Mouse (Mus musculus): ENCODE measurements at regions not wholly inside any gene's neighbourhood (a gene's known extent, or its start where the extent isn't known, plus 50 kb on each side); places are given as distances from the start of the nearest gene placed in this dataset.

DNA sequence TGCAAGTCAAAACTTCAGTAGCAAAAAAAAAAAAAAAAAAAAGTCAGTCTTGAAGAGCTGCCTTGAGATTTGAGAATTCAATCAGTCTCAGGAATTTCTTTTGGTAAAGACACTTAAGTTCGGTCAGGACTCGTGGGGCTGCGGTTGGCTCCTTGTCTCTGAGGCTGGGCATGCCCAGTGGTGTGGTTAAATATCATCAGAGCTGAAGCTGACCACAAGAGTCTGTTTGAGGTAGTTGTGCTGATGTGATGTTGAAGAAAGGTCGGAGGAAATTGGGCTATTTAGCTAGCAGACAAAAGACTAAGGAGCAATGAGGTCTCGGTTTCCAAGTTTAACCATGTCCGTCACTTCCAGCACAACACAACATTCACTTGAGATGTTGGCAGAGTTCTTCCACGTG lies 240.4 kb downstream of the En1 start:
- DNase-seq (ENCODE audit: low spot score) (no peak), ATAC-seq (ENCODE audit: extremely low read depth, insufficient number of reproducible peaks, low FRiP score, poor library complexity, severe bottlenecking) (no peak)
- H3K27me3 ChIP-seq (ENCODE audit: insufficient read depth, low read length): no peaks in the 10 kb centered on the region
- H3K4me3 ChIP-seq (ENCODE audit: low read depth, low read length): no peak overlapping the region
- H3K36me3 ChIP-seq (replicated peaks): no peaks in the 10 kb centered on the region
- peaks cover 67% of the 10 kb centered on the region for H3K9me3 ChIP-seq (replicated peaks)
- H3K4me1 ChIP-seq (ENCODE audit: insufficient read depth, low read depth, low read length): no peaks in the 10 kb centered on the region
- TF ChIP-seq TAL1 (conservative IDR thresholded peaks at IDR 0.05; ENCODE audit: low read depth, low read length) (no peak), GATA1 (IDR thresholded peaks at IDR 0.05; ENCODE audit: borderline replicate concordance, low read length) (no peak), CTCF (IDR thresholded peaks at IDR 0.05; ENCODE audit: low read depth, low read length) (no peak), POLR2AphosphoS5 (IDR thresholded peaks at IDR 0.05; ENCODE audit: insufficient replicate concordance, low read depth, low read length) (no peak), GATA2 (IDR thresholded peaks at IDR 0.05; ENCODE audit: borderline replicate concordance, low read depth, low read length) (no peak)

DNA sequence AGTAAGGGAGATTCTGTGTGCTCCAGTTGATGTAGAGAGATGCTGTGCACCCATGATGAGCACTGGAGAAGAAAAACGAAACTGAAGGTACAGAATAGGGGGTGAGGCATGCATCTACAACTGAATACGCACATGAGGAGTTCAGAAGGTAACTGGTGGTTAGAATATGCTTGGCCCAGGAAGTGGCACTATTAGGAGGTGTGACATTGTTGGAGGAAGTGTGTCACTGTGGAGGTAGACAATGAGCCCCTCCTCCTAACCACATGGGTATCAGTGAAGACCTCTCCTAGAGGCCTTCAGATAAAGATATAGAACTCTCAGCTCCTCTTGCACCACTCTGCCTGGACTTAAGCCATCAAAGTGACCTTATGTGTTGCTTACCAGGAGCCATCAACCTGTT lies 243.9 kb downstream of the En1 start:
- Histone ChIP-seq H3K27me3 (ENCODE audit: insufficient read depth, low read length) (no peaks in the 10 kb centered on the region), H3K9me3 (replicated peaks) (peaks cover 73% of the 10 kb centered on the region), H3K4me3 (ENCODE audit: low read depth, low read length) (no peak overlapping the region), H3K4me1 (ENCODE audit: insufficient read depth, low read depth, low read length) (no peaks in the 10 kb centered on the region), H3K36me3 (replicated peaks) (no peaks in the 10 kb centered on the region)
- TF ChIP-seq GATA1 (IDR thresholded peaks at IDR 0.05; ENCODE audit: borderline replicate concordance, low read length) (no peak), CTCF (IDR thresholded peaks at IDR 0.05; ENCODE audit: low read depth, low read length) (no peak), POLR2AphosphoS5 (IDR thresholded peaks at IDR 0.05; ENCODE audit: insufficient replicate concordance, low read depth, low read length) (no peak), GATA2 (IDR thresholded peaks at IDR 0.05; ENCODE audit: borderline replicate concordance, low read depth, low read length) (no peak), TAL1 (conservative IDR thresholded peaks at IDR 0.05; ENCODE audit: low read depth, low read length) (no peak)
- no peak for DNase-seq (ENCODE audit: low spot score)
- ATAC-seq (ENCODE audit: extremely low read depth, insufficient number of reproducible peaks, low FRiP score, poor library complexity, severe bottlenecking): no peak

DNA sequence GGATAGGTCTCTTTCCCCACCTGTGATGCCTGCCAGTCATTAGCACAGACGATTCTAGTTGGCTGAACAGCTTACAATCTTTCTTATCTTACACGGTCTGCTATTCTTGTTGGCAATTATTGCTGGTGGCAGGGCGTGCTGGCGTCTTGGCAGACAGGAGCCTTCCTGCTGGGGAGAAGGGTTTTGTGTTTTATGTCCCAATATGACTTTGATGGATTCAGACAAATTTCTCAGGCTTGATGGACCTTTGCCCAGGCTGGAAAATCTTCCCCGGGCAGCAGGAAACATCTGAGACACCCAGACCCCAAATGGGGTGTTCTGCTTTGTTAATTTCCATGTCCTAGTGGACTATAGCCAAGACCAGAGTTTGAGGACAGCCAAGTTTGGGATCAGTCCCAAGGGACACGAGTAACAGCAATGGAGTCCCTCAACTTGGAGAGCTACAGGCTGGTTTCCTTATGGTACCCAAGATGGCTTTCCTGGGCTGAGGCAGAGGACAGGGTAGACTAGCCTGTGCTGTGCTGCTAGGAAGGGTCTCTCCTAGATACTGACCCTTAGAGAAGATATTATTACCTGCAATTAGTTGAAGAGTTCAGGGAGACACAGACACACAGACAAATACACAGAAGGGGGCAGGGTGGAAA lies 249.8 kb downstream of the En1 start:
- TF ChIP-seq TAL1 (conservative IDR thresholded peaks at IDR 0.05; ENCODE audit: low read depth, low read length) (no peak), GATA2 (IDR thresholded peaks at IDR 0.05; ENCODE audit: borderline replicate concordance, low read depth, low read length) (no peak), GATA1 (IDR thresholded peaks at IDR 0.05; ENCODE audit: borderline replicate concordance, low read length) (no peak), POLR2AphosphoS5 (IDR thresholded peaks at IDR 0.05; ENCODE audit: insufficient replicate concordance, low read depth, low read length) (no peak), CTCF (IDR thresholded peaks at IDR 0.05; ENCODE audit: low read depth, low read length) (no peak)
- no peaks in the 10 kb centered on the region for H3K36me3 ChIP-seq (replicated peaks)
- no peak overlapping the region for H3K4me3 ChIP-seq (ENCODE audit: low read depth, low read length)
- no peaks in the 10 kb centered on the region for H3K27me3 ChIP-seq (ENCODE audit: insufficient read depth, low read length)
- H3K9me3 ChIP-seq (replicated peaks): peaks cover 79% of the 10 kb centered on the region
- no peaks in the 10 kb centered on the region for H3K4me1 ChIP-seq (ENCODE audit: insufficient read depth, low read depth, low read length)
- ATAC-seq (ENCODE audit: extremely low read depth, insufficient number of reproducible peaks, low FRiP score, poor library complexity, severe bottlenecking): no peak
- DNase-seq (ENCODE audit: low spot score): no peak

DNA sequence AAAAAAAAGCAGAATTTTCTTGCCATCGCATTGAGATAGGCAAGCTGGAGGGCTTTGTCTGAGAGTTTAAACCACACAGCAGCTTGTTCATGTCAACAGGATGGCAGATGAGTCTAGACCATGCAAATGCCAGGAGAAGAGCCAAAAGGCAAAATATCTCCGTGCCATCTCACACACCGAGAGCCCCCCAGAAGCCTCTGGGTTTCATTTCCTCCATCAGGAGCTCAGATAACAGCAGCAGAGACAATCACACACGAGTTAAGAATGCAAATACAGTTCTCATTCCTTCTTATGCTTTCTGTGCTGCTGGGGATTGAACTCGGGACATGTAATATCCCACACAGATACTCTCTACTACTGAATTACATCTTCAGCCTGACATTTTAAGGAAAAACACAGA lies 255.3 kb downstream of the En1 start:
- ATAC-seq (ENCODE audit: extremely low read depth, insufficient number of reproducible peaks, low FRiP score, poor library complexity, severe bottlenecking) (no peak), DNase-seq (ENCODE audit: low spot score) (no peak)
- Histone ChIP-seq H3K27me3 (ENCODE audit: insufficient read depth, low read length) (no peaks in the 10 kb centered on the region), H3K9me3 (replicated peaks) (peaks cover 74% of the 10 kb centered on the region), H3K4me1 (ENCODE audit: insufficient read depth, low read depth, low read length) (no peaks in the 10 kb centered on the region), H3K36me3 (replicated peaks) (no peaks in the 10 kb centered on the region), H3K4me3 (ENCODE audit: low read depth, low read length) (no peak overlapping the region)
- TF ChIP-seq GATA1 (IDR thresholded peaks at IDR 0.05; ENCODE audit: borderline replicate concordance, low read length) (no peak), GATA2 (IDR thresholded peaks at IDR 0.05; ENCODE audit: borderline replicate concordance, low read depth, low read length) (no peak), POLR2AphosphoS5 (IDR thresholded peaks at IDR 0.05; ENCODE audit: insufficient replicate concordance, low read depth, low read length) (no peak), TAL1 (conservative IDR thresholded peaks at IDR 0.05; ENCODE audit: low read depth, low read length) (no peak), CTCF (IDR thresholded peaks at IDR 0.05; ENCODE audit: low read depth, low read length) (no peak)

DNA sequence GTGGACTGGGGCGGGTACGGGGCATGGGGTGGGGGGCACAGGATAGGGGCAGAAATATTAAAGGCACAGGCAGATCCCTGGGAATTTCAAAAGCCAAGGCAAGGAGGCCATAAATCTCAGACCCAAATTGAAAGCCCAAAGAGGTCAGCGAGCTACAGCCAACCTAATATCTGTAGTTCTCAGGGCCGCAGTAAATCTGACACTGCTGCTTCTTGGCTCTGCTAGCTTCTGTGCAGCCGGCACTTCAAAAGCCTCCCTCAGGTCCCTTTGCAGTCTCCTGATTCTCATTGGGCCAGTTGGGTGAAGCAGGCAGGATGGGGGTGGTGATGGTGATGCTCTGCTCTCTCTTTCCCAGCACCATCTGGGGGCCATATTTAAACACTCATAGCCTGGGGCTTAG lies 257.3 kb downstream of the En1 start:
- Histone ChIP-seq H3K36me3 (replicated peaks) (no peaks in the 10 kb centered on the region), H3K9me3 (replicated peaks) (peaks cover 63% of the 10 kb centered on the region), H3K27me3 (ENCODE audit: insufficient read depth, low read length) (no peaks in the 10 kb centered on the region), H3K4me3 (ENCODE audit: low read depth, low read length) (no peak overlapping the region), H3K4me1 (ENCODE audit: insufficient read depth, low read depth, low read length) (no peaks in the 10 kb centered on the region)
- no peak for DNase-seq (ENCODE audit: low spot score)
- ATAC-seq (ENCODE audit: extremely low read depth, insufficient number of reproducible peaks, low FRiP score, poor library complexity, severe bottlenecking): no peak
- TF ChIP-seq POLR2AphosphoS5 (IDR thresholded peaks at IDR 0.05; ENCODE audit: insufficient replicate concordance, low read depth, low read length): no peak
- no peak for TF ChIP-seq TAL1 (conservative IDR thresholded peaks at IDR 0.05; ENCODE audit: low read depth, low read length)
- no peak for TF ChIP-seq GATA1 (IDR thresholded peaks at IDR 0.05; ENCODE audit: borderline replicate concordance, low read length)
- no peak for TF ChIP-seq CTCF (IDR thresholded peaks at IDR 0.05; ENCODE audit: low read depth, low read length)
- TF ChIP-seq GATA2 (IDR thresholded peaks at IDR 0.05; ENCODE audit: borderline replicate concordance, low read depth, low read length): no peak

DNA sequence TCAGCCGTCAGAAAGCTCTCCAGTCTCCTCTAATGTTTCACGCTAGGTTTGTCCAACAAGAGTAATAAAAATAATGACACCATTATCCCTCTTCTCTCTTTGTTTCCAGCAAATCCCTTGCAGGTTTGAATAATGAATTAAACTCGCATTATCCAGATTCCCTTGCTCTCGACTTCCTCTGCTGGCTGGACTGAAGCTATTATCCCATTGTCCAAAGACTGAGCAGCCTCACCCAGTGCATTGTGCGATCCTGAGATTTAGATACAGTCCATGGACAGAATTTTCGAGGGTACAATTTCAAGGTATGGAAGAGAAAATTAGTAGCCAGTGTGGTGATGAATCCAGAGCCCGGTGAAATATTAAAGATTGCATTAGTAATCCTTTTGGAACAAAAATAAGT lies 270.3 kb downstream of the En1 start:
- H3K27me3 ChIP-seq (ENCODE audit: insufficient read depth, low read length): no peaks in the 10 kb centered on the region
- DNase-seq (ENCODE audit: low spot score): no peak
- no peaks in the 10 kb centered on the region for H3K4me1 ChIP-seq (ENCODE audit: insufficient read depth, low read depth, low read length)
- peaks cover 40% of the 10 kb centered on the region for H3K9me3 ChIP-seq (replicated peaks)
- no peak overlapping the region for H3K4me3 ChIP-seq (ENCODE audit: low read depth, low read length)
- no peaks in the 10 kb centered on the region for H3K36me3 ChIP-seq (replicated peaks)
- ATAC-seq (ENCODE audit: extremely low read depth, insufficient number of reproducible peaks, low FRiP score, poor library complexity, severe bottlenecking): no peak
- TF ChIP-seq GATA2 (IDR thresholded peaks at IDR 0.05; ENCODE audit: borderline replicate concordance, low read depth, low read length): no peak
- no peak for TF ChIP-seq CTCF (IDR thresholded peaks at IDR 0.05; ENCODE audit: low read depth, low read length)

Data from G1E (cell line).